Mouse (Mus musculus) bone marrow macrophage, adult 2 months (primary cell): ENCODE results near the gene Sdhaf2. TPM values are rescaled to one million over a fixed set of nuclear protein-coding genes. Genes with fewer than 3 reads are reported as not detected.

Experiments used
- H3K27ac ChIP-seq: 2 replicates; pipeline ENCODE4 v1.5.1; 2012; ENCODE audit warnings: low read depth, low read length; ENCODE audit not compliant: insufficient read depth
- H3K4me1 ChIP-seq: 2 replicates; pipeline ENCODE4 v1.6.1; 2012; ENCODE audit warnings: low read length; ENCODE audit not compliant: control insufficient read depth, insufficient read depth
- H3K4me3 ChIP-seq: 2 replicates; pipeline ENCODE4 v1.5.1; 2012; ENCODE audit warnings: mild to moderate bottlenecking, low read length, moderate library complexity; ENCODE audit not compliant: insufficient read depth
- CTCF ChIP-seq: IDR thresholded peaks from 2 replicates; pipeline ENCODE4 v1.5.1; 2012; ENCODE audit warnings: low read depth, mild to moderate bottlenecking, low read length, moderate library complexity
- POLR2A ChIP-seq: IDR thresholded peaks from 2 replicates; pipeline ENCODE4 v1.6.1; 2012; ENCODE audit warnings: mild to moderate bottlenecking, low read depth, low read length, borderline replicate concordance
- polyA plus RNA-seq: library from polyadenylated mRNA; stranded (reverse); fragments of >200 nt; gene quantifications from 2 replicates; pipeline ENCODE4 v1.2.4, GENCODE M21; 2012; ENCODE audit not compliant: missing spikeins, insufficient read depth, insufficient read length

Sdhaf2 gene
- polyA plus RNA-seq, 1 experiment: 51.9 TPM

DNA sequence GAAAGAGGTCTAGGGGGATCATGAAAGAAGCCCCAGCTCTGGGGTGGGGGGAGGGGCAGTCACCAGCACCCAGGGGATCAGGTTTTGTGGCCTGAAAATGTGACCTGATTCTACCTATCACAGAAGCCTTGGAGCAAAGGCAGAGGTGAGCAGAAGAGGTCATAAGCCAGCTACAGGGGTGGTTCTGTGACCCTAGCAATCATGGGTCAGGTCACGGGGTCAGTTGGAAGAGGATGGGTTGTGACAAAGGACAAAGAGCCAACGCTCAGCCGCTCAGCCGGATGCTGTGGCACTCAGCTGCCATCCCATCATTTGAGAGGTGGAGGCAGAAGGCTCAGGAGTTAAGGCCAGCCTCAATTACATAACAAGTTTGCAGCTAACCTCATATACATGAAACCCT, 61.5 kb downstream of the Sdhaf2 start:
- no peak for TF ChIP-seq CTCF
- no peak for TF ChIP-seq POLR2A
- H3K4me3 ChIP-seq: no peak overlapping the region
- H3K4me1 ChIP-seq: 0 out of 2 replicates have a peak, but pooled peaks cover 3% of the 10 kb centered on the region
- no peak overlapping the region for H3K27ac ChIP-seq

DNA sequence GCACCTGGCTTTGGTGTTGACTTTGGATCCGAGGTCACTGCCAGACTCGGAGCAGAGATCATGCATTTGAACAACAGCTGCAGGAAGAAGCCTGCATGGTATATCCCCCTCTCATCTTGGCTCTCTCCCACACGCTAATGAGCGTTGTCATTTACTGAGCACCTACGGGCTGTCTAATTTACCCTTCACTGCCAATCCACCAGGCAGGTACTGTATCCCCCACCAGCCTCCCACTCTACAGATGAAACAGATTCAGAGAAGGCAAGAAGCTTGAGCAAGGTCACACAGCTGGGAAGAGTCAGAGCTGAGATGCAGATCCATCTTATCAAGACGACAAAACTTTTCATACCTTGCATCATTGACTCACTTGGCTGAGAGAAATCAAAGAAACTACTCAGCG, 64.4 kb downstream of the Sdhaf2 start:
- no peak for TF ChIP-seq CTCF
- TF ChIP-seq POLR2A: no peak
- no peak overlapping the region for H3K4me3 ChIP-seq
- H3K4me1 ChIP-seq: peaks cover 12% of the 10 kb centered on the region
- H3K27ac ChIP-seq: no peak overlapping the region

- Histone ChIP-seq H3K4me1 (peaks cover 12% of the 10 kb centered on the region), H3K4me3 (no peak overlapping the region), H3K27ac (no peak overlapping the region)
- TF ChIP-seq POLR2A: no peak
- TF ChIP-seq CTCF: no peak
These were observed 66.0 kb downstream of the Sdhaf2 start for GRCm38 (mm10) chr19:10459907-10460306.

- TF ChIP-seq CTCF: no peak
- TF ChIP-seq POLR2A: no peak
- no peak overlapping the region for H3K27ac ChIP-seq
- H3K4me1 ChIP-seq: peaks cover 12% of the 10 kb centered on the region
- H3K4me3 ChIP-seq: peak overlapping the region; percentile 32
These were observed 67.8 kb downstream of the Sdhaf2 start for GRCm38 (mm10) chr19:10458096-10458495.

GRCm38 (mm10) chr19:10457484-10457800, 68.5 kb downstream of the Sdhaf2 start:
- H3K27ac ChIP-seq: no peak overlapping the region
- peak overlapping the region; percentile 32 for H3K4me3 ChIP-seq
- peaks cover 12% of the 10 kb centered on the region for H3K4me1 ChIP-seq
- TF ChIP-seq POLR2A (no peak), CTCF (no peak)

DNA sequence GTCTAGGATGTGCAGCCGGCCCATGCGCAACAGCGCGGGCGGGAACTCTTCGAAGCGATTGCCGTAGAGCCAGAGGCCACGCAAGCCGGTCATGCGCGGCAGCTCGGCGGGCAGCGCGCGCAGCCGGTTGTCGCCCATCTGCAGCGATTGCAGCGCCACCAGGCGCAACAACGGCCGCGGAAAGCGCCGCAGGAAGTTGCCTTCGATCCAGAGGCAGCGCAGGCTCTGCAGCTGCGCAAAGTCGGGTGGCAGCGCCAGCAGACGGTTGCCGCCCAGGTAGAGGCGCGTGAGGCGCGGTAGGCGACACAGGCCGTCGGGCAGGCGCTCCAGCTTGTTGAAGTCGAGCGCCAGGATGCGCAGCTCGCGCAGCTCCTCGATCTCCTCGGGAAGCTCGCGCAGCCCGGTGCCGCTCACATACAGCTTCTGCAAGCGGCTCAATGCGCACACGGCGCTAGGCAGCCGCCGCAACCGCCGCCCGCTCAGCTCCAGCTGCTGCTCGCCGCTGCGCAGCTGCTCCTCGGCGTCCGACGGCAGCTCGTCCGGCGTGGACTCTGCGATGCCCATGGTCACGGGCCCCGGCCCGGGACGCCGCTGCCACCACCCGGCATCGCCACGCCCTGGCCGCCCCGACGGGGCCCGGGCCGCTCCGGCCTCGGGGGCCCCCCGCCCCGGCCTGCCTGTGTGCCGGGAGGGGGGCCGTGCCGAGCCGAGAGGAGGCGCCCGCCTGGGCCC, 69.0 kb downstream of the Sdhaf2 start, which contains the start of gene Lrrc10b:
Gene Lrrc10b, minus strand, starts transcription at position 722 of the 732 bp plus-strand sequence.
- Histone ChIP-seq H3K4me1 (peaks cover 12% of the 10 kb centered on the region), H3K27ac (no peak within 1 kb of the TSS), H3K4me3 (peak within 1 kb of the TSS; percentile 52)
- TF ChIP-seq POLR2A: no peak
- TF ChIP-seq CTCF: no peak

- Histone ChIP-seq H3K4me1 (peaks cover 12% of the 10 kb centered on the region), H3K27ac (no peak overlapping the region), H3K4me3 (no peak overlapping the region)
- no peak for TF ChIP-seq CTCF
- no peak for TF ChIP-seq POLR2A
These were observed 70.5 kb downstream of the Sdhaf2 start for GRCm38 (mm10) chr19:10455437-10455806.

- TF ChIP-seq POLR2A: no peak
- no peak for TF ChIP-seq CTCF
- Histone ChIP-seq H3K27ac (no peak overlapping the region), H3K4me3 (no peak overlapping the region), H3K4me1 (peaks cover 11% of the 10 kb centered on the region)
These were observed 71.1 kb downstream of the Sdhaf2 start for GRCm38 (mm10) chr19:10454718-10455436.

Other genes with a start within 250 kb of the Sdhaf2 start
- gene Dagla, start 221.3 kb downstream of the Sdhaf2 start, polyA plus RNA-seq: 2.8 and 3.2 TPM in 2 replicates
- gene Syt7, start 137.1 kb downstream of the Sdhaf2 start, polyA plus RNA-seq: not detected in 2 replicates
- not detected in 2 replicates for gene Lrrc10b, start 68.7 kb downstream of the Sdhaf2 start, polyA plus RNA-seq
- 0.54 TPM in 1 of 2 replicates, not detected in the other for gene Ppp1r32, start 43.2 kb downstream of the Sdhaf2 start, polyA plus RNA-seq
- gene Cpsf7, start 876 bp downstream of the Sdhaf2 start, polyA plus RNA-seq: 62.0 and 62.8 TPM in 2 replicates
- gene Tmem216, start 30.1 kb upstream of the Sdhaf2 start, polyA plus RNA-seq: 6.6 and 7.8 TPM in 2 replicates
- gene Cyb561a3, start 51.0 kb upstream of the Sdhaf2 start, polyA plus RNA-seq: 30.1 and 34.2 TPM in 2 replicates
- gene Tmem138, start 51.2 kb upstream of the Sdhaf2 start, polyA plus RNA-seq: 8.4 and 10.6 TPM in 2 replicates
- gene Ddb1, start 79.2 kb upstream of the Sdhaf2 start, polyA plus RNA-seq: 85.9 and 103 TPM in 2 replicates
- 4.9 and 7.1 TPM in 2 replicates for gene Tkfc, start 79.5 kb upstream of the Sdhaf2 start, polyA plus RNA-seq
- gene Vwce, start 108.1 kb upstream of the Sdhaf2 start, polyA plus RNA-seq: not detected in 2 replicates
- not detected in 2 replicates for gene Pga5, start 151.9 kb upstream of the Sdhaf2 start, polyA plus RNA-seq
- 39.9 and 41.7 TPM in 2 replicates for gene Vps37c, start 162.6 kb upstream of the Sdhaf2 start, polyA plus RNA-seq
- not detected in 2 replicates for gene Cd5, start 212.9 kb upstream of the Sdhaf2 start, polyA plus RNA-seq